ENCODE assay signal across 11 mouse cellular contexts in the genomic region with DNA sequence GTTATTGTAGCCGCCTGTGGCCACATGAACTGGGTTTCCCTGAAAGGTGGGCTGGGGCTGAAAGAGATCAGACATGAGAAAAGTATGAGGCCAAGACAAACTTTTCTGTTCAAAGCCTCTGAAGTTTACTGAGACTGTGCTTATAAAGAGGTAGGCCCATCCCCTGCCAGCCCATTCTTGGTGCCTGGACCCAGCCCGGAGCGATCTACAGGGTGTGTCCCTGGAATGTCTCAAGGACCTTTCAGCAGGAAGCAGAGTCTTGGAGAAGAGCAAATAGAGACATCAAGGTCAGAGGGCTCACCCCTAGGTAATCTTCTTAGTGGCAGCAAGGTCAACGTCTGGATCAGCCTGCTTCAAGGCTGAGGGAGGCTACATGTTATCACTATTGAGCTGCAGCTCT. TPM values are rescaled to one million over a fixed set of nuclear protein-coding genes. Genes with fewer than 3 reads are reported as not detected.
"Had no signal": no experiment of that assay in that cellular context is flagged by ENCODE, and none has a peak within 500 bp of the region (broad histone marks: within the 10 kb centered on the region; RNA-seq: fewer than 3 reads in every experiment).

No protein-coding gene starts in this region.

RNA-seq across cellular contexts. Expression of a gene that starts 3.3 kb away (rescaled TPM):
- total RNA-seq: left cerebral cortex, postnatal 10 days; left cerebral cortex, postnatal 14 days; left cerebral cortex, postnatal 25 days; left cerebral cortex, postnatal 36 days; left cerebral cortex, postnatal 4 days; liver, adult 2 months; megakaryocyte progenitor cell, adult 5-6 weeks; megakaryocyte-erythroid progenitor cell, adult 5-6 weeks; midbrain, postnatal 0 days; monocyte, adult 5-6 weeks had no signal

RNA-seq across cellular contexts. Expression of a gene that starts 38.9 kb away (rescaled TPM):
- total RNA-seq: left cerebral cortex, postnatal 10 days; left cerebral cortex, postnatal 14 days; left cerebral cortex, postnatal 25 days; left cerebral cortex, postnatal 36 days; left cerebral cortex, postnatal 4 days; liver, adult 2 months; megakaryocyte progenitor cell, adult 5-6 weeks; megakaryocyte, adult 5-6 weeks; megakaryocyte-erythroid progenitor cell, adult 5-6 weeks; midbrain, postnatal 0 days; monocyte, adult 5-6 weeks had no signal
